Mouse (Mus musculus) intestine, embryonic 14.5 days (tissue): Measurements from ENCODE around the gene Maco1. TPM values are rescaled to one million over a fixed set of nuclear protein-coding genes. Genes with fewer than 3 reads are reported as not detected.
"Not testable (repeated sequence)": the region's sequence is repeated elsewhere in the genome, so short reads cannot be mapped to it uniquely, and the experiment has no call there.

ENCODE experiments used
- ATAC-seq: fragments of 200-750 bp; cut with Nextera tagmentation; replicated peaks from 2 replicates; pipeline ENCODE4 v1.8.0; 2017; ENCODE audit warnings: low read depth, moderate number of reproducible peaks, moderate TSS enrichment, moderate library complexity; ENCODE audit not compliant: low FRiP score, low TSS enrichment
- DNase-seq: peaks from one replicate; pipeline ENCODE4 v3.0.0-alpha.2; 2018; ENCODE audit warnings: low spot score
- H3K27ac ChIP-seq: fragments of 300-500 bp; sonication (generic); 2 replicates; pipeline ENCODE4 v1.5.1; 2014; ENCODE audit warnings: low read depth, mild to moderate bottlenecking, control low read depth
- H3K27me3 ChIP-seq: fragments of 300-500 bp; sonication (generic); replicated peaks from 2 replicates; pipeline ENCODE4 v1.6.1; 2014; ENCODE audit warnings: low read length, control low read depth; ENCODE audit not compliant: control insufficient read depth, insufficient read depth
- H3K36me3 ChIP-seq: fragments of 300-500 bp; sonication (generic); 2 replicates; pipeline ENCODE4 v1.6.1; 2014; ENCODE audit warnings: low read length, control low read depth; ENCODE audit not compliant: control insufficient read depth, insufficient read depth
- H3K4me1 ChIP-seq: fragments of 300-500 bp; sonication (generic); replicated peaks from 2 replicates; pipeline ENCODE4 v1.6.1; 2014; ENCODE audit warnings: low read length, control low read depth, mixed read lengths; ENCODE audit not compliant: control insufficient read depth, insufficient read depth
- H3K4me2 ChIP-seq: fragments of 300-500 bp; sonication (generic); 2 replicates; pipeline ENCODE4 v1.6.1; 2014; ENCODE audit warnings: low read length
- H3K4me3 ChIP-seq: fragments of 300-500 bp; sonication (generic); 2 replicates; pipeline ENCODE4 v1.5.1; 2014; ENCODE audit warnings: low read depth, low read length, control low read depth, mixed read lengths
- H3K9ac ChIP-seq: fragments of 300-500 bp; sonication (generic); 2 replicates; pipeline ENCODE4 v1.6.1; 2014; ENCODE audit warnings: mild to moderate bottlenecking, low read length
- H3K9me3 ChIP-seq: fragments of 300-500 bp; sonication (generic); 2 replicates; pipeline ENCODE4 v1.6.1; 2016; ENCODE audit warnings: low read length, control low read depth; ENCODE audit not compliant: control insufficient read depth
- WGBS: fragments of 180-500 bp; shearing (Covaris S2); extraction: QIAGEN DNeasy Blood & Tissue Kit; methylation state at CpG from one replicate; pipeline ENCODE4 v1.1.7; 2014; 5-methylcytosine and 5-hydroxymethylcytosine counted together
- polyA plus RNA-seq: library from polyadenylated mRNA; unstranded; fragments of >200 nt; fragmentation: Nextera tagmentation; extraction: Ambion mirVana; gene quantifications from 2 replicates; pipeline ENCODE4 v1.2.1, GENCODE M21; 2014

The Maco1 gene
- polyA plus RNA-seq, 1 experiment from 2014 or later, result 34.2 TPM

DNA sequence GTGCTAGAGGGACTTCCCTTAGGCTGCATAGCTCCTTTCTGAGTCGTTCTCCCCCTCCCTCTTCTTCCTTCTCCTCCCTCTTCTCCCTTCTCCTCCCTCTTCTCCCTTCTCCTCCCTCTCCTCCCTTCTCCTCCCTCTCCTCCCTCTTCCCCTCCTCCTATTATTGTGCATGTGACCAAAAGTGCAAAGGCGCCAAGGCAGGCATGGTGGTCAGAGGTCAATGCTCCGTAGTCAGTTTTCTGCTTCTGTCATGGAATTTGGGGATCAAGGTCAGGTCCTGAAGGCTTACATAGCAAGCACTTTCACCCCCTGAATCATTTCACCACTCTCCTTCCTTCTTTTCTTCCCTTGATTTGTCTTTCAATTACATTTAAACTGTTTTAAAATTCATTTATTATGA lies 54.3 kb downstream of the Maco1 start:
- 42% methylated on average over 3 of the region's 3 CpGs for WGBS
- peaks cover 25% of the 10 kb centered on the region for H3K36me3 ChIP-seq
- DNase-seq, result no peak

DNA sequence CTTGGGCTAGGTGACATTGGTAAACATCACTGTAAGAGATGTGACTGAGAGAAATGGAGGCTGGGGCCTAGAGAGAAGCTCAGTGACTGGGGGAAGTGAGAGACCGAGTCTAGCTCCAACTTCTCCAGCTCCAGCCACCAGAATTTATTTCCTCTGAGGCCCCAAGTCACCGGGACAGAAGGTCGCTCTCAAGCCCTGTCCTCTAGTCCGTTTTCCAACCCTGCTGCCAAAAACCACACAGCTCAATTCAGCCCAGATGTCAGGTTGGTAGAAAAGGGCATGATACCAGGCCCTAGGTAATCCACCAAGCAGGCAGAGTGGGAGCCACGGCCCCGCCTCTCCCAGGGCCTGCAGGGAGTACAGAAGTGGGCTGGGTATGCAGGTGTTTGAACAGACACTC lies 55.5 kb downstream of the Maco1 start:
- no peak for DNase-seq
- no peak overlapping the region for H3K4me3 ChIP-seq
- H3K36me3 ChIP-seq, result peaks cover 12% of the 10 kb centered on the region
- WGBS, result 76% methylated on average over 6 of the region's 6 CpGs
- no peak overlapping the region for H3K9ac ChIP-seq
- H3K9me3 ChIP-seq, result no peaks in the 10 kb centered on the region
- H3K4me2 ChIP-seq, result no peak overlapping the region
- ATAC-seq, result no peak
- H3K27ac ChIP-seq, result no peak overlapping the region
- H3K27me3 ChIP-seq, result no peaks in the 10 kb centered on the region
- peaks cover 6% of the 10 kb centered on the region; the same call in 1 of the 2 replicates for H3K4me1 ChIP-seq

More for the DNA sequence above, 54.3 kb downstream of the Maco1 start:
- Histone ChIP-seq H3K27ac (no peak overlapping the region), H3K4me3 (no peak overlapping the region), H3K27me3 (no peaks in the 10 kb centered on the region), H3K9me3 (no peaks in the 10 kb centered on the region), H3K4me1 (peaks cover 6% of the 10 kb centered on the region; the same call in 1 of the 2 replicates), H3K9ac (no peak overlapping the region), H3K4me2 (no peak overlapping the region)
- no peak for ATAC-seq

DNA sequence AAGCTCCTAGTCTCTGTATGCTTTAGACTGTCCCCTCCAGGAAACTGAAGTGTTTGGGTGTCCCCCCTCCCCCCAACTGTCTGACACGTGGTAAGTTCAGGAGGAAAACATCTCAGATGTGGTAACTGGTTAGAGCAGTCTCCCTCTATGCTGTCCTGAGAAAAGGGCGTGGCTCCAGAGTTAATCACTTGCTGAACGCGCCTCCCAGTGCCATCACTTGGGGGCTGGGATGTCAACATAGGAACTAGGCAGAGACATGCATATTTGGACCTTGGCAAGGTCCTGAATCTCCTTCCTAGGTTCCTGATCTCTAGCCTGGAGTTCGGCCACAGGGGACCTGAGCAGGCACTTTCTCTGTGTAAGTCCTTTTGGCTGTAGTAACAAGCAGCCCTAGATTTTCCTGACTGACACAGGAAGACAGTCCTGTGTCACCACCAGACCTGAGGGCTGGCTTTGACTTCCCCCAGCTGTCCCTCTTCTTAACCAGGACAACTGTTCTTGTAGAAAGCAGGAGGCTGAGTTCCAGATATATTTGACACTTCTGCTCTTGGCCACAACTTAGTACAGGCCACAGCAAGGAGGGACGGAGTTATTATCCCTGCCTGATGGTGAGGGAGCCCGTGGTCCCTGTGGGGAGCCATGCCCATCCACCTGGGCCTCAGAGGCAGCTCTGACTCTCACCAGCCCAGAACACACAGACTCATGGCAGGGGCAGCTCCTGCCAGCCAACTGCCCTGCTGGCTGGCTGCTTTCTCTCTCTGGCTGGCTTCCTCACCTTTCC lies 56.4 kb downstream of the Maco1 start:
- Histone ChIP-seq H3K27ac (no peak overlapping the region), H3K27me3 (no peaks in the 10 kb centered on the region)
- ATAC-seq, result no peak; the same call in 1 of the 2 replicates

DNA sequence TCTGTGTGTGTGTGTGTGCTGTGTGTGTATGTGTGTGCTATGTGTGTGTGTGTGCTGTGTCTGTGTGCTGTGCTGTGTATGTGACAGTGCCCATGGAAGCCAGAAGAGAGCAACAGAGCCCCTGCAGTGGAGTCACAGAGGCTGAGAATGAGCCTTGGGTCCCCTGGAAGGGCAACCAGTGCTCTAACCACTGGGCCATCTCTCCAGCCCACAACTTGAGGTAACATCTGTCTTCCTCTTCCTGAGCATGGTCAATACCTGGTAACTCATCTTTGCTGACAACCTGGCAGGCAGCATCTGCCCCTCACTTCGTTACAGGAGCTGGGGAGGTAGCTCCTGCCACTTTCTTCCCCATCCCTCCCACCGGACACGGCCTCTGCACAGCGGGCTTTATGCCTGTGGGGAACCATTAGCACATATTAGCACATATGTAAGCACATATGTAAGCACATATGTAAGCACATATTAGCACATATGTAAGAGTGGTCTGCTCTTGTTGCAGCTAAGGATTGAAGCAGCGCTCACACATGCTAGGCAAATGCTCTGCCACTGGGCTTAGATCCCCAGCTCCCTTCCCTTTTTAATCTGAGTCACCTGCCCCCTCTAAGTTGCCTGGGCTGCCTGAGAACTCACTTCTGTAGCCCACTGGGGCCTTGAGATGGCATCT lies 57.2 kb downstream of the Maco1 start:
- DNase-seq, result no peak
- no peak overlapping the region for H3K9ac ChIP-seq
- H3K27me3 ChIP-seq, result no peaks in the 10 kb centered on the region
- 72% methylated on average over 5 of the region's 5 CpGs for WGBS
- no peak overlapping the region for H3K27ac ChIP-seq
- no peak overlapping the region for H3K4me2 ChIP-seq
- ATAC-seq, result no peak
- no peaks in the 10 kb centered on the region for H3K9me3 ChIP-seq
- peaks cover 6% of the 10 kb centered on the region; the same call in 1 of the 2 replicates for H3K4me1 ChIP-seq
- no peaks in the 10 kb centered on the region for H3K36me3 ChIP-seq
- no peak overlapping the region for H3K4me3 ChIP-seq

More for the DNA sequence above, 56.4 kb downstream of the Maco1 start:
- Histone ChIP-seq H3K4me3 (no peak overlapping the region), H3K36me3 (0 out of 2 replicates have a peak, but pooled peaks cover 4% of the 10 kb centered on the region), H3K4me1 (peaks cover 6% of the 10 kb centered on the region; the same call in 1 of the 2 replicates), H3K4me2 (no peak overlapping the region), H3K9me3 (no peaks in the 10 kb centered on the region), H3K9ac (no peak overlapping the region)
- 20% methylated on average over 7 of the region's 7 CpGs for WGBS
- DNase-seq, result no peak

DNA sequence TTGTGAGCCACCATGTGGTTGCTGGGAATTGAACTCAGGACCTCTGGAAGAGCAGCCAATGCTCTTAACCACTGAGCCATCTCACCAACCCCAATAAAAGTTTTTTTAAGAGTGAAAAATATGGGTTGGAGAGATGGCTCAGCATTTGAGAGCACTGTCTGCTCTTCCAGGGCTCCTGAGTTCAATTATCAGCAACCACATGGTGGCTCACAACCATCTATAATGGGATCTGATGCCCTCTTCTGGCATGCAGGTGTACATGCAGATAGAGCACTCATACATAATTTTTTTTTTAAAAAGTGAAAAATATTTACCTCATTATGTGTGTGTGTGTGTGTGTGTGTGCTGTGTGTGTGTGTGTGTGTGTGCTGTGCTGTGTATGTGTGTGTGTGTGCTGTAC lies 58.2 kb downstream of the Maco1 start:
- H3K9me3 ChIP-seq, H3K4me1 ChIP-seq, H3K27me3 ChIP-seq, H3K27ac ChIP-seq, H3K9ac ChIP-seq, H3K4me3 ChIP-seq, ATAC-seq, H3K4me2 ChIP-seq, H3K36me3 ChIP-seq, DNase-seq: not testable (repeated sequence)

DNA sequence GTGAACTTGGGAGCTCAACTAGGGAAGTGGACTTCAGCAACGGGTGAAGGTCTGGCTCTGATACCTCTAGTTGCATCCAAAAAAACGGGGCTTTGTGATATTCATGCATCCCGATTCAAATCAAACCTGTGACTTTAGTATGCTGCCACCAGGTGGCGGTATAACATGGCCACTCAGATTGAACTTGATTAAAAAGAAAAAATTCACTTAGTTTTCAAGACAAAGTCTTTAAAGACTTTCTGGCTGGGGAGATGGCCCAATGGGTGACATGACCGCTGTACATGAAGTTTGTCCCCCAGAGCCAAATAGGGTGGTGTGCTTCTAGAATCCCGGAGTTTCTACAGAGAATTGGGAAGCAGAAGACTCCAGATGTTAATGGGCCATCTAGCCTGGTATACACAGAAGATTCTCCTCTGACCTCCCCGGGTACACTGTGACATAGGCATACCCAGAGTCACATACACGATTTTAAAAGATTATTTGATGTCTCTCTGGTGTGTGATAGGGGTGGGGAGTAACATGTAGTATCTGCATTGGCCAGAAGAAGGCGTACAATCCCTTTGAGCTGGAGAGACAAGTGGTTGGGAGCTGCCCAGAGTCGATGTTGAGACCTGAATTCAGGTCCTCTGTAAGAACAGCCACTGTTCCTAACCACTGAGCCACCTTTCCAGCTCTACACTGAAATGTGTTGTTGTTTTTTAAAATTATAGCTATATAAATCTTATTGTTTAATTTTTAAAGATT lies 59.8 kb downstream of the Maco1 start:
- 48% methylated on average over 10 of the region's 10 CpGs for WGBS
- Histone ChIP-seq H3K36me3 (no peaks in the 10 kb centered on the region), H3K9ac (no peak overlapping the region), H3K27me3 (no peaks in the 10 kb centered on the region), H3K4me2 (no peak overlapping the region), H3K9me3 (no peaks in the 10 kb centered on the region), H3K4me1 (peaks cover 6% of the 10 kb centered on the region; the same call in 1 of the 2 replicates), H3K4me3 (no peak overlapping the region), H3K27ac (no peak overlapping the region)
- ATAC-seq (no peak), DNase-seq (peak; percentile 80)

DNA sequence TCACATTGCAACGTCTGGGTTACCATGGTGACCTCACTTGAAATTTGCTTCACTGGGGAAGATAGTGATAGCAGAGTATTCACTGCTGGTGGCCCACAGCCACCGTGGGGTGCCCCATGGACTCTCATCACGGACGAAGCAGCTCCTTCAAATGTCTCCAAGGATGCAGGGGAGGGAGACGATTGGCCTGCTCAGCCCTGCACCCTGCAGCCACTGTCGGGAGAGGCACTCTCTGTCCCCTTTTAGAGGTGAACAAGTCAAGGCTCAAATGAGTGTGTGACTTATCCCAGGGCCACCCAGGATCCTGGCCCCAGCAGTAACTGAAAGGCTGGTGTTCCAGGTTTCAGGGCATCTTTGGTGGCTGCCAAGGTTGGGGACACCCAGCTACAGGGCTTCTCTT lies 61.4 kb downstream of the Maco1 start:
- Histone ChIP-seq H3K9me3 (no peaks in the 10 kb centered on the region), H3K27me3 (no peaks in the 10 kb centered on the region), H3K27ac (no peak overlapping the region), H3K9ac (no peak overlapping the region), H3K4me3 (no peak overlapping the region), H3K4me2 (no peak overlapping the region), H3K4me1 (peaks cover 6% of the 10 kb centered on the region; the same call in 1 of the 2 replicates), H3K36me3 (no peaks in the 10 kb centered on the region)
- 54% methylated on average over 6 of the region's 6 CpGs for WGBS
- DNase-seq (no peak), ATAC-seq (no peak)

DNA sequence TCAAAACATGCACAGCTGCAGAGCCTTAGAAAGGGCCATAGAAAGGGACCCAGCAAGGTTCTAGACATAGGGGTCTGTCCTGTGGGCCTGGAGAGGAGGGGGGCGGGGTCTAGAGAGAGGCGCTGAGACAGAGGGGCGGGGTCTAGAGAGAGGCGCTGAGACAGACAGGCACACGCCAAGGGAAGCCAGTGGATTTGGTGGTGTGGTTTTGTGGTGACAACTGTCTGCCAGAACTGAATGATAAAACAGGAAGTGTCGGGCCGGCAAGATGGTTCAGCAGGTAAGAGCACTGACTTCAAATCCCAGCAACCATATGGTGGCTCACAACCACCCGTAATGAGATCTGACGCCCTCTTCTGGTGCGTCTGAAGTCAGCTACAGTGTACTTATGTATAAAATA lies 66.2 kb downstream of the Maco1 start:
- ATAC-seq, result no peak
- 32% methylated on average over 10 of the region's 10 CpGs for WGBS
- Histone ChIP-seq H3K27ac (no peak overlapping the region), H3K4me2 (no peak overlapping the region), H3K4me1 (no peaks in the 10 kb centered on the region), H3K4me3 (no peak overlapping the region), H3K9me3 (no peaks in the 10 kb centered on the region), H3K36me3 (no peaks in the 10 kb centered on the region), H3K27me3 (no peaks in the 10 kb centered on the region), H3K9ac (no peak overlapping the region)
- DNase-seq, result no peak
